Mouse (Mus musculus): ENCODE results near the gene 1110017D15Rik.
A peak's percentile ranks its signal among the peaks of the same experiment; 100 is the strongest.

Gene 1110017D15Rik

DNA sequence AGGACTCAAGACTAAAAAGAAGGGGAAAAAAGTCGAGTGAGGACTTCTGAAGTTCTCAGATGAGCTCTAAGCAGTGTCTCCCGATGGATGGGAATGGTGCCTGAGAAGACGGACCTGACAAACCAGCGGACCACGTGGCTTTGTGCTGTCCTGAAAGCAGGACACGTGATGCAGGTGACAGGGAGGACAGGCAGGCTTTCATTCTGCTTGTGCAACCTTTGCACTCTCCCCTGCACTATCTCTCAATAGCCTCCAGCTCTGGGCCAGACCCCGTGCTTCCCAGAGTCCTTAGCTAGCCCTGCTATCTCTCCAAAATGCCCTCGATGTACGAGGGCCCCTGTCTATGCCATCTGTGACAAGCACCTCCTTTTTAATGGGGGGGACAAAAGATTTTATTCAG lies 7.7 kb upstream of the 1110017D15Rik start:
- no peaks in the 10 kb centered on the region for H3K27me3 ChIP-seq (ENCODE audit: control insufficient read depth, insufficient read depth, low read length, poor library complexity, severe bottlenecking)
- no peak for DNase-seq (ENCODE audit: low read depth, low spot score)
- H3K36me3 ChIP-seq (ENCODE audit: control insufficient read depth, insufficient read depth, low read length, poor library complexity, severe bottlenecking): no peaks in the 10 kb centered on the region

DNA sequence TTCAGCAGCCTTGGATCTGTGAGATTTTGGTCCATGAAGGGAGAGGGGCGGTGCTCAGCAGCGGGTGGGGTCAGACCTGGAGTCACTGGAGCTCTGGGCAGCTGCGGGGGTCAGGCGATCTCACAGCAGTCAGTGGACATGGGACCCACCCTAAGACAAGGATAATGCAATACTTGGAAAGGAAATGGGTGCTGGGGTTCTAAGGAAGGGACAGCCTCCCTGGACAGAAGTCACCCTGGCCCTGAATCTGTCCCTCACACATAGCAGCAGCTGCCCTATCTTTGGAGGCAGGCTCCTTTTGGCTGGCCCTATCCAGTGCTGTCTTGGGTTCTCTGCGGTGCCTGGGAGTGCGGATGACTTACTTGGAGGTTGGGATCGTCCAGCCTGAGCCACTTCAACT lies 6.7 kb upstream of the 1110017D15Rik start:
- no peak for DNase-seq (ENCODE audit: low read depth, low spot score)
- Histone ChIP-seq H3K27me3 (ENCODE audit: control insufficient read depth, insufficient read depth, low read length, poor library complexity, severe bottlenecking) (no peaks in the 10 kb centered on the region), H3K36me3 (ENCODE audit: control insufficient read depth, insufficient read depth, low read length, poor library complexity, severe bottlenecking) (no peaks in the 10 kb centered on the region)

DNA sequence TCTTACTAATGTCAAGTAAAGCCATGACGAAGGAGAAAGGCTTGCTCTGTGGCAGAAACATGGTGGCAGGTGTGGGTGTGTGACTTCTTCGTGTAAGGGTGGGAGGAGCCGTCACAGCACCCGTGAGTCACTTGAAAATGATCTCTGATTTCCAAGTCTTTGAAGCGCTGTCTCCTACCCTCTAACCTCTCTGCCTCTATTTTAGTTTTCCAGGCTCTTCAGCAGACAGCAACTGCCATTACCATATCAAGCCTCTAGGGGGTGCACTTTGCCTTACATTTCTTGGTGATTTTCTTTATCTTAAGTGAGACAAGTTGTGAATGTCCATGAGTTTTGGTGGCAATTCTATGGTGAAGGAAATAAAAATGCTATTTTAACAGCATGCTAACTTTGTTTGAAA lies 5.7 kb upstream of the 1110017D15Rik start:
- peak; percentile 65 for DNase-seq (ENCODE audit: low read depth, low spot score)
- H3K27me3 ChIP-seq (ENCODE audit: control insufficient read depth, insufficient read depth, low read length, poor library complexity, severe bottlenecking): no peaks in the 10 kb centered on the region
- no peaks in the 10 kb centered on the region for H3K36me3 ChIP-seq (ENCODE audit: control insufficient read depth, insufficient read depth, low read length, poor library complexity, severe bottlenecking)

DNA sequence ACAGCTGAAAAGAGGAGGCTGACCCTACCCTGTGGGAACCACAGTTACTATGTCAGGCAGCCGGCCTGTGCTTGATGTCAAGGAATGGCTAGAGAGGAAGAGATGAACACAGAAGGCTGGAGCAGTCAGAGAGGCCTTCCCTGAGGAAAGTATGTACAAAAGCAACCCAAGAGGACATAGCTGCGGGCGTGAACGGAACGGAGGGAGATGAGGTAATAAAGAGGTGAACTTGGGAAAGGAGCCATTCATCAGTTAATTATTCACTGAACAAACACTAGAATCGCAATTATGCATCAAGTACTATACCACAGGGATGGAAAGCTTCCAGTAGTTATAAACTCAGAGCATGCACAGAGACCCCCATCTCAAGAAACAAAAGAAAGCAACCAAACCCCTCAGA lies 5.0 kb upstream of the 1110017D15Rik start:
- no peaks in the 10 kb centered on the region for H3K36me3 ChIP-seq (ENCODE audit: control insufficient read depth, insufficient read depth, low read length, poor library complexity, severe bottlenecking)
- DNase-seq (ENCODE audit: low read depth, low spot score): no peak
- H3K27me3 ChIP-seq (ENCODE audit: control insufficient read depth, insufficient read depth, low read length, poor library complexity, severe bottlenecking): no peaks in the 10 kb centered on the region

DNA sequence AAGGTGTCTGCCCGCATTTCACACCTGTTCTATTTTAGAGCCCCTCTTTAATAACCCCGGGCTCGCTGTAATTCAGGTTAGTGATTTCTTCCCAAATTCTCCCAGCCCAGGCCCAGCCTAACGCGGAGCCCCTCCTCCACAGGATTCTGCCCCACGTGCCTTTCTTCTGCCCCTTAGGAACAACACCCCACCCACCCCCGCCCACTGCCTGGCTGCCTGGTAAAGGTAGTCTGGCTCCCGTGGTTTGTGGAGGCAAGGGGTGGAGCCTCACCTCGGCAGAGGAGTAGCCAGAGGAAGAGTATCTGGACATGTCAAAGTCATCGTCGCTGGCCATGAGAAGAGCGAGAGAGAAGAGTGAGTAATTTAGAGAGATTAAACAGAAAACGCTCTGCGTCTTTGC lies 3.5 kb upstream of the 1110017D15Rik start:
- no peaks in the 10 kb centered on the region for H3K27me3 ChIP-seq (ENCODE audit: control insufficient read depth, insufficient read depth, low read length, poor library complexity, severe bottlenecking)
- no peak for DNase-seq (ENCODE audit: low read depth, low spot score)
- no peaks in the 10 kb centered on the region for H3K36me3 ChIP-seq (ENCODE audit: control insufficient read depth, insufficient read depth, low read length, poor library complexity, severe bottlenecking)

DNA sequence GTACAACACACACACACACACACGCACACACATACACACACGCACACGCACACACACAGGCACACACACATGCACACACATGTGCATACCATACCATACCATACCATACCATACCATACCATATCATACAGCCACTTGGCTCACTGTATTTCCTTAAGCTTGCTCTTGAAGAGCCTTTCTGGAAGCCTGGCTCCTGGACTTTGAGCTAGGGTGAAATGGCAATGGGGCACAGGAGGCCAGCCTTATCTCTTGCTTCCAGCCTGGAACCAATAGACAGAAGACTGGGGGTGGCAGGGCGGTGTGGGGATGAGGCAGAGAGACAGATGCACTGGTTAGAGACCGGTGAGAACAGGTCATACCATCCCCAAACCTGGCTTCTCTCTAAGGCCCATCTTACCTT lies 2.1 kb upstream of the 1110017D15Rik start:
- Histone ChIP-seq H3K27me3 (ENCODE audit: control insufficient read depth, insufficient read depth, low read length, poor library complexity, severe bottlenecking) (no peaks in the 10 kb centered on the region), H3K36me3 (ENCODE audit: control insufficient read depth, insufficient read depth, low read length, poor library complexity, severe bottlenecking) (no peaks in the 10 kb centered on the region)
- DNase-seq (ENCODE audit: low read depth, low spot score): no peak

DNA sequence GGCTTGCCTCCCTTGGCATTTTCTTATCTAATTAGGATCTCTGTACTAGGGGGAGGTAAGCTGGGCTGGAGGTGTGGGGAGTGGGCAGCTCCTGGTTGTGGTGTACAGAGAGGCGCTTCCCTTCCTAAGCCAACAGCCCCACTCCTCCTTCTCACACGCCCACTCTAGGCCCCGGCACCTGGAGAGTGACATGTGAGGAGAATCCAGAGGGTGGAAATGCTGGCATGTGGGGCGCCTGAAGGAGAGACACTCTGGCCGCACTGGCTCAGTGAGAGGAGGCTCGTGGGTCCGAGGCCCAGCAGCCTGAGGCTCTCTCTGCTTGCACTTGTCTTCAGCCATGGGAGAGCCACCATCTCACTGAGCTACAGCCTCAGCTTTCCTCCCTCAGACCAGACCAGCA lies 1.2 kb upstream of the 1110017D15Rik start:
- Histone ChIP-seq H3K36me3 (ENCODE audit: control insufficient read depth, insufficient read depth, low read length, poor library complexity, severe bottlenecking) (no peaks in the 10 kb centered on the region), H3K27me3 (ENCODE audit: control insufficient read depth, insufficient read depth, low read length, poor library complexity, severe bottlenecking) (no peaks in the 10 kb centered on the region)
- no peak for DNase-seq (ENCODE audit: low read depth, low spot score)

DNA sequence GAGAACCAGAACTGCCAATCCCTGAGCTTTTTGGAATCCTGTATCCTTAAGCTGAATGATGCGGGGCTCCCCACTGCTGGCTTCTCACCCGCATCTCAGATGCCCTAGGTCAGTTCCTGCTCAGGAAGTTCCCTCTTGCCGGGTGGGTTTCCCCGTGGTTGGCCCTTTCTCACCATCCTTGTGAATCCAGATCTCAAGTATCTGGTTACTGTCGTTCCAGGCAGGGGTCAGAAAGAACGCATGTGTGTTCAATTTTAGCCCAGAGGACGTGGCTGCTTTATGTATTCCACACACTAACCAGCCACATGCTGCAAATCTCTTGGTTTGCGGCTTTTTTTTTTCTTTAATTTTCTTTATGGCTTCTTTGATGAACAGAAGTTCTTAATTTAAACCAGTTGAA lies 3.4 kb downstream of the 1110017D15Rik start:
- no peak for DNase-seq (ENCODE audit: low read depth, low spot score)
- H3K36me3 ChIP-seq (ENCODE audit: control insufficient read depth, insufficient read depth, low read length, poor library complexity, severe bottlenecking): no peaks in the 10 kb centered on the region
- H3K27me3 ChIP-seq (ENCODE audit: control insufficient read depth, insufficient read depth, low read length, poor library complexity, severe bottlenecking): no peaks in the 10 kb centered on the region

DNA sequence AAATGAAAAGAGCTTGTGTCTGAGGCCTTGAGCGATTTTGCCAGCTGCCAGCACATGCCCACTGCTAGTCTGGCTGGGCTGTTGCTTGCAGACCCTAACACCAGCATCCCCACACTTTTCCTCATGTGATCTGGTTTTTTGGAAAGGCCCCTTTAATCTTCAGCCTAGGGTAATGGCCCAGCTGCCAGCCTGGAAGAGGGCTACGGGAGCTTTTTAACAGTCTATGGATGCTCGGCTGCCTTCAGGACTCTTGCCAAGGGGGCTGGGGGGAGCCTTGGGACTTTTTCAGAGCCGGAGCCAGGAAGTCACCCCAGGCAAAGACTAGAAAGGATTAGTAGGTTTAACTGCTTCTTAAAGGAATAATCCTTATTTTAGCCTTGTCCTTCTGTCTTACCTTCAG lies 3.8 kb downstream of the 1110017D15Rik start:
- no peaks in the 10 kb centered on the region for H3K36me3 ChIP-seq (ENCODE audit: control insufficient read depth, insufficient read depth, low read length, poor library complexity, severe bottlenecking)
- no peaks in the 10 kb centered on the region for H3K27me3 ChIP-seq (ENCODE audit: control insufficient read depth, insufficient read depth, low read length, poor library complexity, severe bottlenecking)

DNA sequence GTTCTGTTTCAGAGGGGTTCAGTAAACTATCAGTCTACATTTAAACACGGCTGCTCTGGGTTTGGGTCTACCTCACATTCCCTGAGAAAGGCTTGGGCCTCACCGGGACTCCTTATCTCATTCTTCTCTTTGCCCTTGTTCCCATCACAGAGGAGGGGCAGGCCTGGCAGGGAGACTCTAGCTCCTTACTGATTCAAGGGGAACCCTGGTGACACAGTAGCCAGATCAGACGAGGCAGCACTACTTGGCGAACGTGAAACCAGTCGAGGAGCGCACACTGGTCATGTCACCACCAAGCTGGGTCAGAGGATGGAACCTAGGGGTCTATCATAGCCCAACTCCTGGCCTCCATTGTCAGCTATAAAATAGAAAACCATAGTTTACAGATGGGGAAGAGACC lies 9.1 kb downstream of the 1110017D15Rik start:
- no peaks in the 10 kb centered on the region for H3K36me3 ChIP-seq (ENCODE audit: control insufficient read depth, insufficient read depth, low read length, poor library complexity, severe bottlenecking)
- no peaks in the 10 kb centered on the region for H3K27me3 ChIP-seq (ENCODE audit: control insufficient read depth, insufficient read depth, low read length, poor library complexity, severe bottlenecking)
- DNase-seq (ENCODE audit: low read depth, low spot score): no peak

More for the DNA sequence above, 3.8 kb downstream of the 1110017D15Rik start:
- DNase-seq (ENCODE audit: low read depth, low spot score): no peak

DNA sequence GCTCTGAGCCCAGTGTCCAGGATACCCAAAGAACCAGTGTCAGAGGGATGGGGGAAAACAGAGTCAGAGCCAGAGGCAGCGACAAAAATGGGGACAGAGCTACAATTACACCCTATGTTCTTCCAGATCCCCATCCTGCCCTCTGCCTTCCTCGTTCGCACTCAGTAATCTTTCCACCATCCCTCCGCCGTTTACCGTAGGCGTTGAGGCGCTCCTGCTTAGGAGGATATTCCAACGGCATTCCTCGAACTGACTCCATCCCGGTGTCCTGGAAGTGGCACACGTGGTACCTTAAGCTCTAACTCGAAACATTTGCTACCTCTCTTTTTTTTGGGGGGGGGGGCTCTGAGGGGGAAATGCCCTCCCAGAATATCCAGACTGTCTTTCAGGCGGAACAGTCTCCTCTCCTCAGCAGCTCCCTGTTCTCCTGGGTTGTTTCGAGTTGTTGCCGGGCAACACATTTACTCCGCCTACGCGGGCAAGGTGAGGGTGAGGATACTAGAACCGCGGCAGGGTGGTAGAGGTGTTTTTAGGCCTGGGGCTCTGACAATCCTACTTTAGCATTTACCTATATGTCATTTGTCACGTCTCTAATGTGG lies 9.7 kb downstream of the 1110017D15Rik start:
- H3K27me3 ChIP-seq (ENCODE audit: control insufficient read depth, insufficient read depth, low read length, poor library complexity, severe bottlenecking): no peaks in the 10 kb centered on the region
- DNase-seq (ENCODE audit: low read depth, low spot score): no peak
- H3K36me3 ChIP-seq (ENCODE audit: control insufficient read depth, insufficient read depth, low read length, poor library complexity, severe bottlenecking): no peaks in the 10 kb centered on the region

DNA sequence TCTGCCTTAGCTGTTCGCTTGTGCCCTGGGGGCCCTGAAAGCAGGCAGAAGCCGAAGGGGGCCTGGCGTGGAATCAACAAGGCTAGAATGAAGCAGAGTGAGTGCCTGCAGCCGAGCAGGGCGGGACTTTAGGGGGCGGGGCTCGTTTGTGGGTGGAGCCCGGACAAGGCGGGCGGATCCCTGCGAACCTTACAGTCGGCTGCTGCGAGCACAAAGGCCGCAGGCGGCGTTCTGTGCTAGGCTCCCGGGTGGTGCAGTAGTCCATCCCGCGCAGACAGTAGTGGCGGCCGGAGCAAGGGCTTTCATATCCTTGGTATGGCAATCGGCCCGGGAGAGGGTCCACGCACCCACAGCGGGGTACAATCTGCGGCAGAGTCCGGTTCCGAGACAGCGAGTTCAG lies 10.2 kb downstream of the 1110017D15Rik start:
- no peaks in the 10 kb centered on the region for H3K27me3 ChIP-seq (ENCODE audit: control insufficient read depth, insufficient read depth, low read length, poor library complexity, severe bottlenecking)
- H3K36me3 ChIP-seq (ENCODE audit: control insufficient read depth, insufficient read depth, low read length, poor library complexity, severe bottlenecking): no peaks in the 10 kb centered on the region
- DNase-seq (ENCODE audit: low read depth, low spot score): peak; percentile 64

DNA sequence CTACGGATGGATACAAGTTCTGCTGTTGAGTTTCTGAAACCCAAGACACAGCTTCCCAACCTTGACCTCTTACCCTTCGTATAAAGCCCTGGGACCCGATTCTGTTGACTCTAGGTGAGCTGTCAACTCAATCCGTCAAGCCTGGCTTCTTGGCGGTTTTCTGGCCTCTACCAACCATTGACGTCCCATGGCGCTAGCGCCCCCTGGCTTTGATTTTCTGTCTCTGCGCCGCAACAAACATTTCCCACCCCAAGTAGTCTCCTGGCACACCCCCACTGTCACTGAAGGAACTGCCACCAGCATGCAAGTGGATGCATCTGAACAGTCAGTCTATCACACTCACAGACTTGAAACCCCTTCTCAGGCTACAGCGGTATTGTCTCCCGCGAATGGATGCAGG lies 11.0 kb downstream of the 1110017D15Rik start:
- Histone ChIP-seq H3K27me3 (ENCODE audit: control insufficient read depth, insufficient read depth, low read length, poor library complexity, severe bottlenecking) (no peaks in the 10 kb centered on the region), H3K36me3 (ENCODE audit: control insufficient read depth, insufficient read depth, low read length, poor library complexity, severe bottlenecking) (no peaks in the 10 kb centered on the region)
- DNase-seq (ENCODE audit: low read depth, low spot score): peak; percentile 48

DNA sequence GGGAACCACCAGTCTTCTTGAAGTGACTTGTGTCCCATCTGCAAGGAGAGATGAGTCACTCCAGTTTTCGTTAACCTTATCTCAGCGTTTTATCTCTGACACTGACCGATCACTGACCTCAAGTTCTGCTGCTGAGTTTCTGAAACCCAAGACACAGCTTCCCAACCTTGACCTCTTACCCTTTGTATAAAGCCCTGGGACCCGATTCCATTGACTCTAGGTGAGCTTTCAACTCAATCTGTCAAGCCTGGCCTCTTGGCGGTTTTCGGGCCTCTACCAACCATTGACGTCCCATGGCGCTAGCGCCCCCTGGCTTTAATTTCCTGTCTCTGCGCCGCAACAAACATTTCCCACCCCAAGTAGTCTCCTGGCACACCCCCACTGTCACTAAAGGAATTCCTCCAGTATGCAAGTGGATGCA lies 12.0 kb downstream of the 1110017D15Rik start:
- no peak for DNase-seq (ENCODE audit: low read depth, low spot score)
- no peaks in the 10 kb centered on the region for H3K36me3 ChIP-seq (ENCODE audit: control insufficient read depth, insufficient read depth, low read length, poor library complexity, severe bottlenecking)

DNA sequence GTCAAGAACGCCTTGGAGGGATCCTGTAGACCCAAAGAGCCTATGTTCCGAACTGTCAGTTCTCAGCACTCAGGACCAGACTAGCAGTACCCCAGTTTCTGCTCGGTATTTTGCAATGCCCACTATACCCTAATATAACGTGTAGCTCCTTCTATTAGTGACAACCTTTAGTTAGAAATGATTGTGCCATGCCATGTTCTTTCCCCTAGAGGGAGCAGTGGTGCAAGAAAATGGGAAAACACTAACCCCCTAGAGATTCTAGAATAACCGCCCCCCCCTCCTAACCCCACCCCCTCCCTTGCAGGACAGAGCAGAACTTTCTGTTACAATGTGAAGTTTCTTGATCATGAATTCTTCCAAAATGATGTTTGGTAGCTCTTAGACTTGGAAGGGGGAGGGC lies 12.8 kb downstream of the 1110017D15Rik start:
- H3K27me3 ChIP-seq (ENCODE audit: control insufficient read depth, insufficient read depth, low read length, poor library complexity, severe bottlenecking): no peaks in the 10 kb centered on the region
- H3K36me3 ChIP-seq (ENCODE audit: control insufficient read depth, insufficient read depth, low read length, poor library complexity, severe bottlenecking): no peaks in the 10 kb centered on the region
- no peak for DNase-seq (ENCODE audit: low read depth, low spot score)

More for the DNA sequence above, 12.0 kb downstream of the 1110017D15Rik start:
- H3K27me3 ChIP-seq (ENCODE audit: control insufficient read depth, insufficient read depth, low read length, poor library complexity, severe bottlenecking): no peaks in the 10 kb centered on the region

DNA sequence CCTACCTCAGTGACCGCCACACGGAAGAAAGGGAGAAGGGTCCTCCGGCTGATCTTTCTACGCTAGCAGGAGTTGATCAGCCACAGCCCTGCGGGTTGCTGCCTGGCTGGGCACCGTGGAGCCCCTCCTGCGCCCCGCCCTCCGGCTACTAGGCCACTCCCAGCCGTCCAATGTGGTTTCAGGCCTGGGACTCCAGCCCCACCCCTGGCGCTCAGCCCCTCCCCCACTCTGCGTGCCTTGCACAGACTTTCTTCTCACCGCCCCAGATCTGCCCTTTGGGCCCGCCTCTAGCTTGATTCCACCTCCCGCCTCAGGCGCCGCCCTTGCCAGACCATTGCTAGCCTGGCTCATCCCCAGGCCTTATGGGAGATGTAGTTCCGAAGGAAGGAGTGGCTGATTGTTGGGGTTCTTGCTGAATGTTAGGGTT lies 14.1 kb downstream of the 1110017D15Rik start, which contains the start of gene AI464131:
Gene AI464131, minus strand, starts transcription at position 91 of the 427 bp plus-strand sequence.
- DNase-seq (ENCODE audit: low read depth, low spot score): peak; percentile 53
- no peaks in the 10 kb centered on the region for H3K27me3 ChIP-seq (ENCODE audit: control insufficient read depth, insufficient read depth, low read length, poor library complexity, severe bottlenecking)
- no peaks in the 10 kb centered on the region for H3K36me3 ChIP-seq (ENCODE audit: control insufficient read depth, insufficient read depth, low read length, poor library complexity, severe bottlenecking)
